Mouse (Mus musculus): ENCODE measurements around the gene Itgb6.

Gene Itgb6

DNA sequence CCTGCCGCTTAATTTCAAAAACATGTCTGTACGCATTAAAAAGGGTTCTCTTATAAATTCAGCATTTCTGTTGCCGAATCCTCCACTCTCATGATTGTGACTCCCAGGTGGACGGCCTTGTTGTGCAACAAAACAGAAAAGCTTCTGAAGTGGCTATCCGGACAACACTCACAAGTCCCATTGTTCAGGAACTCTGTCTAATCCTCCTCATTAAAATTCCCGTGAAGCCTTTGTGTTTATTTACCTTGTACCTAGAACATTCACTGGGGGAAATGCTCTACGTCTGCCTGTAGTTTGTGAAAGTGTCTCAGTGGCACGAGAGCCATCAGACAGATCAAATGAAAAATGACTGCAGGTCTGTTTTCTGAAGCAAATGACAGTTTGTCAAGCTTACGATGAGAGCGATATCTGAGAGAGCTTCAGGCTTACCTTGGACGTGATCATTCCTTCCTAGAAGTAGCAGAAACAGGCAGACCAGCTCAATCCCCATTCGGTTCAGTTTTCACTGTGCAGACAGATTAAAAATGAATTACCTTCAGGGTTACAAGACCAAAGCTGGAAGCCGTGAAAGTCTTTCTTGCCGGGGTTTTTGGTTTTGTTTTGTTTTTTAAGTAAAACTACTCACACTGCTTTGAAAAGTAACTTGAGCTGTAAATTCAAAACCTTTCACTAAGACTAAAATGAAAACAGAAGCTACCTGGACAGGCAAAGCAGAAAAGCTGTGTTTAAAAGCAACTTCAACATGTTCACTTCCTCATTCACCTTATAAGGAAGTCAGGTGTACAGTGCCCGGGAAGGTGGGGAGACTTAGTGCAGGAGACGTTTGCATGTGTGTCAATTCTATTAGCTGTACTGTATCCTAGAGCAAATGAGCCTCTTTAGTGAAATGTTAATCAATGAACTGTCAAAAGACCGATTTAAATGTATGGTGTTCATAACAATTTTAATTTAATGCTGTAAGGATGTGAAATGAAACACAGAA lies 49.2 kb downstream of the Itgb6 start:
- DNase-seq (ENCODE audit: low read depth, low spot score), result no peak

DNA sequence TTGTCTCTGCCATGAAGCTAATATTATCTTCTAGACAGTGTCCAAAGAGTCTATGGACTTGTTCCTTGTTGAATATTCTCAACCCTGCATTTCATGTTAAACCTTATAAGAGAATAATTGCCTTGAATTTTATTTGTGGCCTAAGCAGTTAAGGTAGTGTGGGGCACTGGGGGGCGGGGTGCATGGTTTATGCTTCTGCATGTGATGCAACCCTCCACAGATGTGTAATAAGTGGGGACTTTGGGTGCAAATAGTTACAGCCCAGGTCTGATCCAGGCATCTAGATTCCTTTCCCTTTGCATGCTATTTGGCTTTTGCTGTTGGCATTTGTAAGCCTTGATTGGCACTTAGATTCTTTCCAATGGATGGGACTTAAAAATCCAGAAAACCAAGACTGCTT lies 51.2 kb downstream of the Itgb6 start:
- DNase-seq (ENCODE audit: low read depth, low spot score), result no peak

DNA sequence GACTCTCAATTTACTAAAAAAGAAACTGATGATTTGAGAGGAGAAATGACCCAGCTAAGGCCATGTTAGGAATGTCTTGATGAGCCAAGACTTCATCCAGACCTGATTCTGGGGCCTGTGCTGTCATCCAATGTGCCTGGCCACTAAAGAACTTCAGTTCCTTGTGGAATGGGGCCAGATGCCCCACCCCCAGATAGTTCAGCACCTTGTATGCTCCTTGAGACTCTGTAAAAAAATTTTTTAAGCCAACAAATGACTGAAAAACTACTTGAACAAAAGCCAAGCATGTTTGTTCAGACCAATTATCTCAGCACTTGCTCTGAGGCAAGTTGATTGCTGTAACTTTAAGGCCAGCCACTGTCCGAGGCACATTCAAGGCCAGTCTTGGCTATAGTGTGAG lies 59.4 kb downstream of the Itgb6 start:
- no peak for DNase-seq (ENCODE audit: low read depth, low spot score)

- no peak for DNase-seq (ENCODE audit: low read depth, low spot score)
Measured at GRCm38 (mm10) chr2:60659993-60660392, 62.5 kb downstream of the Itgb6 start.

DNA sequence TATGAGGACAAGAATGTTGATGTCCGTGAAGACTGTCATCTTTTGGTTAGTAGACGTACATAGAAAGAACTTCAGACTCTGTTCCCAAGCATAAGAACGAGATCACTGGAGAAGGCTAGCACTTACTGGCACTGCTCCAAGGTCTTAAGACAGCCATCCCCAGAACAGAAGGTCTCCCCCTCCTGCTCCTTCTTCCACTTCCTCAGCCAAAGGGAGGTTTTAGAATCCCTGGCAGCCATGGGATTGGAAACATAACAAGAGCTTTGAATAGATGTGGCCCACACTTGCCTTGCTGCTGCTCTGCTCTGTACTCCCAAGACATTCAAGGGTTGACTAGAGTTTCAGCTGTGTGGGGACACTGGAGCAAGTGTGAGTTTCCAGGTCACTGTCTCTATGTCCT lies 63.5 kb downstream of the Itgb6 start:
- no peak for DNase-seq (ENCODE audit: low read depth, low spot score)

GRCm38 (mm10) chr2:60654828-60655227 lies 67.6 kb downstream of the Itgb6 start:
- DNase-seq (ENCODE audit: low read depth, low spot score), result no peak

DNA sequence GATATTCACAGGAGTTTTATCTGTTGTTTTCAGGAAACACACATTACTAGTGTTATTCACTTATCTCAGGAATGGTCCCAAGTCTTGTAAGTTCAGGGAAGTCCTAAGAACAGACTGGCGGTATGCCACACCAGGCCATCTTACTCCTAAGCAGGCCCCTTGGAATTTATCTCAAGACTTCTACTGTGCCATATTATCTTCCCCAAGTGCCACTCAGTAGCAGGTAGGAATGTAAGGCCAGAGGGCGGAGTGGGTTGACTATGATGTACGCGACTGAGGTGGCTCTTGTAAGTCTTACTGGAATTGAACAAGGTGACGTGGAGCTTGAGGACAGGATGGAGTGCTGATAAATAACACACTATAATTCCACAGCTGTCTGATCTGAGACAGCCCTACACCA lies 72.3 kb downstream of the Itgb6 start:
- DNase-seq (ENCODE audit: low read depth, low spot score), result no peak

DNA sequence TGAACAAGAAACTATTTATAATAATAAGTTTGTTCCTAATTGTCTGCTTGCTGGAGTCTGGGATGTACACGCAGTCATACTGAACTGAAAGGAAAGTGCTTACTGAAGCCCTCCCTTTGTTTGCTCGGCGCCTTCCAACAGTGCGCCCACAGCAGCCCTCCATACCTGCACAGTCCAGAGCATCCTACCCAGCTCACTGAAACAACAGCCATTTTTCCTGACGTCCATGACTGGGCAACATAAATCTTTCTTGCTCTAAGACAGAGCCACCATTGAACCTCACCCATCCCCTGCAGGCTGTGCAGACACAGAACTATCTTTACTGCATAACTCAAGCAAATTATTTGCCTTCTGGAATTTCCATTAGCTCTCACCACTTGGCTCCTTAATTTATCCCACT lies 74.8 kb downstream of the Itgb6 start:
- no peak for DNase-seq (ENCODE audit: low read depth, low spot score)

DNA sequence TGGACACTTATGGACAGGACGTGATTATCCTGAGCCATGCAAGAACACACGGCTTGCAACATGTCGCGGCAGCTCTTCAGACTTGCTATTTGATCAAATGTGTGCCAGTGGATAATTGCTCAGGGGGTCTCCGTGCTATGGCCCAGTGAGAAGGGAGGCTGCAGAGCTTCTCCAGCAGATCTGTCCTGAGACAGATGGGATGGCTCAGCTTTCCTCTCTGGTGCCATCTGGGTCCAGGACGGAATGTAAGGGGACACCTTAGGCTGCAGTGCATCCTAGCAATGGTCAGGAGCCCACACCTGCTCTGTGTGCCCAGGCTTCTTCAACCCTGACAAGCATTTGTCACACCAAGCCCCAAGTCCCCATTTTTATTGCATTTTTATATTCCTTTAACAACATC lies 75.9 kb downstream of the Itgb6 start:
- DNase-seq (ENCODE audit: low read depth, low spot score), result no peak

DNA sequence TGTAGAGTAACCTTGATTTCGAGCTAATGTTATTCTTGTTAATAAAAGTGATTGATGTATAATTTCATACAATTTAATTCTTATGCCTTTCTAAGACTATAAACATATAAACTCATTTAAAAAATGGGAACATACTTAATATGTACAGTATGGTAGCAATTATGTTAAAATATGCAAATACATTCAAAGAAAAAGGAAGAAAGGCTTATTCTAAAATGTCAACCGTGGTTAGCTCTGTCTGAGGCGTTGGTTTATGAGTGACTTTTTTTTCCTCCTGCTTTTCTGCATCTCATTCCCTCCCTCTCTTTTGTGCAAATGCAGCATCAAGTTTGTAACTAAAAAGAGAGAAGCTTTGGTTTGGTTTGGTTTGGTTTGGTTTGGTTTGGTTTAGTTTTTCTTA lies 79.0 kb downstream of the Itgb6 start:
- DNase-seq (ENCODE audit: low read depth, low spot score), result no peak

GRCm38 (mm10) chr2:60642606-60643005 lies 79.8 kb downstream of the Itgb6 start:
- DNase-seq (ENCODE audit: low read depth, low spot score), result no peak

GRCm38 (mm10) chr2:60640342-60640672 lies 82.1 kb downstream of the Itgb6 start:
- no peak for DNase-seq (ENCODE audit: low read depth, low spot score)

DNA sequence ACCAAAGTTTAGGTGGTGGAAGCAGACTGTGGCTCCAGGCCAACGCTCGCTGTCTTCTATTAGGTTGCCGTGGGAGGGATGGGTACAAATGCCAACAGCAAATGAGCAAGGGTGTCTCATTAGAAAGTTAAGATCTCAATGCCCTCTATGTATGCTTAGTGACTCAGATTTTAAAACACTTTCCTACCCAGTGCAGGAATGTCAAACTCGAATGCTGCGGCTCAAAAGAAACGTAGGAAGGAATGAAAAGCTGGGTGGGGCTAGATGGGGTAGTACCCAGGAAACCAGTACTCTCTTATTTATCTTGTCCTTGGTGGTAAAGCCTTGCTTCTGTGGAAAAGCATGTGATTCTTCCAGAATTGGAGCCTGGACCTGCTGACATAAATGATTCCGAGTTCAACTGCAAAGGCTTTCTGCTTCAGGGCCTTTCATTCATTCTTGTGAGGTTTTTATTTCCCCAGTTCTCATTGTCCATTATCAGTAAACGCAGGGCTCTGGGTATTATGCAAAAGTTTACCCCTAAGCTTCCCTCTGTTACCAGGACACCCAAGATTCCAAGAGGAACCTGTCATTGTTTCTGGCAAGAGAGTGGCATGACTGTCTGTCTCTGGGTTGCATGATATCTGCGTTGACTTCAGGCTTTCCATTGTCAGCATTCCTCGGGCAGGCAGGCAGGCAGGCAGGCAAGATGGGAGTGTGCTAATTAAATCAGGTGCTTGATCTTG lies 82.7 kb downstream of the Itgb6 start:
- DNase-seq (ENCODE audit: low read depth, low spot score), result no peak

- no peak for DNase-seq (ENCODE audit: low read depth, low spot score)
Measured at GRCm38 (mm10) chr2:60636910-60637761, 85.3 kb downstream of the Itgb6 start.

- DNase-seq (ENCODE audit: low read depth, low spot score), result no peak
Measured at GRCm38 (mm10) chr2:60636481-60636880, 86.0 kb downstream of the Itgb6 start.

GRCm38 (mm10) chr2:60636038-60636437 lies 86.4 kb downstream of the Itgb6 start:
- DNase-seq (ENCODE audit: low read depth, low spot score), result no peak

DNA sequence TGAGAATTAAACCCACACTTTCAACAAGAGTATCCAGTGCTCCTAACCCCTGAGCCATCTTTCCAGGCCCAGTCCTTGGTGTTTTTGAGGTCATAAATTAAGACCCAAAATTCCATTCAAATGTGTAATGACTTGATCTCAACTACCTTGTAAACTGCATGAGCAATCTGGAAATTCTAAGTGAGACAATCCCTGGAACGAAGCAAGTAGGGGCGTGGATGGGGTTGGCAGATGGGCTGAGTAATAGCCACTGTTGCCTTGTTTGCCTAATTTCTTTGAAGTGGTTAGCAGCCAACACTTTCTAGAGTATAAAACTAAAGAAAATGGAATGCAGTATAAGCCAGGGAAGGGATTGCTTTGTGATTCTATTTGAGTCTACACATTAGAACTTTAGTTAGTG lies 89.7 kb downstream of the Itgb6 start:
- no peak for DNase-seq (ENCODE audit: low read depth, low spot score)

GRCm38 (mm10) chr2:60630304-60630703 lies 92.1 kb downstream of the Itgb6 start:
- DNase-seq (ENCODE audit: low read depth, low spot score), result no peak

DNA sequence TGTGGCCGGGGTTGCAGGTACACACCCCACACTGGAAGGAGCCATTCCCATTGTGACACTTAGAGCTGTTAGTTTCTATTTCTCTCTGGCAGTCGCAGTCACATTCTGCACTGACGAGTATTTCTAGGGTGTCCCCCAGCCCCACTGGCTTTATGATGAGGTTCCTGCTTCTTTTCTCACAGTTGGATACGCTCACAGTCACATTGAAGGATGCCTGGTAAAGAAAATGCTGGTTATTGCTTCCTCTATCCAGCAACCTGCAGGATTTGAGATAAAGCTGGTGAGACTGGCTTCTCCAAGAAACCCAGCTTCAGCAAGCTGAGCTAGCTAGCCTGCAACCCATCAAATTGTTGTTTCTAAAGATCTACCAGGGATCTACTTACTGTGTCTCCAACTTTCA lies 94.5 kb downstream of the Itgb6 start:
- no peak for DNase-seq (ENCODE audit: low read depth, low spot score)

DNA sequence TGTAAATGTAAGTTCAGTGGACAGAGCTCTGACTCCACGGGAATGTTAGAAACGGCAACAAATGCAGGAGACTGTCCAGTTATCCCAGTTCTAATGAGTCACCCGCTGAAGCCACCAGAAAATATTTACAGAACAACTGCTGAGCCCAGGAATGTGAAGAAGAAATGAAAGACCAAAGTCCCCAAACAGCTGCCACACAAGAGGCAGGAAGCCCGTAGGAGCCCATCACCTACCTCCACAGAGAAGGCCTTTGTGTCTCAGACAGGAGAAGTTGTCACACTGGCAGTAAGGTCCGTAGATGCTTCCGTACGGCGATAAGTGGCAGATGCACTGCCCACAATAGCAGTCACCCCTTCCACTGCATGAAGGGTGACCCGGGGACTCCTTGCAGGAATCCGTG lies 94.9 kb downstream of the Itgb6 start:
- DNase-seq (ENCODE audit: low read depth, low spot score), result no peak

GRCm38 (mm10) chr2:60625766-60626165 lies 96.7 kb downstream of the Itgb6 start:
- DNase-seq (ENCODE audit: low read depth, low spot score), result no peak

DNA sequence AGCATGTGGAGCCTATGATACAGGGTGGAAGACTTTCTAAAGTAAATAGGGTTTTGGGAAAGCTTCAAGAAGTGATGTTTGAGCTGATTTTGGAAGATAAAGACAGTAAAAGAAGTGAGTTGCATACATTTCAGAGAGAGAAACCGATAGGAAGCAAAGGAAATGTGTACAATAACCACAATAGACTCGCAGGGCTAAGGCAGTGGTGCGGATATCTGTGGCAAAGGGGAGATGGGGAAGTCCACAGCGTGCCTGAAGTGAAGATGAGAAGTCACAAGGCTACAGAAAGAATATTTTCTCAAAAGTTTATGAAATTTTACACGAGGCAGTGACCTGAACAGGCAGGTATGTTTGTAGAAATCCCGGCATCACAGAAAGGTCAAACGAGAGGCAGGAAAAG lies 100.3 kb downstream of the Itgb6 start:
- no peak for DNase-seq (ENCODE audit: low read depth, low spot score)

All from CD4-positive helper T cell, adult 2 months (primary cell).